Mouse (Mus musculus) CH12.LX (cell line): ENCODE results near the gene Sox21. TPM values are rescaled to one million over a fixed set of nuclear protein-coding genes. Genes with fewer than 3 reads are reported as not detected.
A peak's percentile ranks its signal among the peaks of the same experiment; 100 is the strongest.

ENCODE experiments used
- DNase-seq: peaks from one replicate; pipeline ENCODE4 v3.0.0-alpha.2; 2013; ENCODE audit errors: extremely low read depth
- H3K27ac ChIP-seq: 2 replicates; pipeline ENCODE4 v1.5.1; 2012; ENCODE audit warnings: low read depth, mild to moderate bottlenecking, control low read depth, moderate library complexity; ENCODE audit not compliant: insufficient read depth
- H3K27me3 ChIP-seq: replicated peaks from 2 replicates; pipeline ENCODE3; 2012; ENCODE audit warnings: inconsistent platforms
- H3K36me3 ChIP-seq, 2 experiments: replicated peaks in 1 of 2; 2 replicates each; pipeline versions ENCODE3 to v1.6.1; 2012; ENCODE audit warnings: inconsistent platforms in 1 of 2, low read length in 1 of 2, mild to moderate bottlenecking in 1 of 2, mixed read lengths in 1 of 2, moderate library complexity in 1 of 2; ENCODE audit not compliant: control insufficient read depth in 1 of 2, insufficient read depth in 1 of 2
- H3K4me1 ChIP-seq, 2 experiments: 2 replicates each; pipeline ENCODE4 v1.6.1; 2012; ENCODE audit warnings: inconsistent platforms in 1 of 2, moderate library complexity in 1 of 2; ENCODE audit not compliant: insufficient read depth in 2 of 2, control insufficient read depth in 1 of 2
- H3K4me2 ChIP-seq: 2 replicates; pipeline ENCODE4 v1.6.1; 2012; ENCODE audit warnings: low read depth, mild to moderate bottlenecking, control low read depth; ENCODE audit not compliant: poor library complexity, insufficient read depth, severe bottlenecking
- H3K4me3 ChIP-seq, 3 experiments: fragments of 150-350 bp in 1 of 3; sonication (generic) in 1 of 3; replicated peaks in 1 of 3; 2 replicates each; pipeline versions ENCODE3 to v1.5.1; 2011 to 2012; ENCODE audit warnings: low read depth in 2 of 3, low read length in 2 of 3, mild to moderate bottlenecking in 2 of 3, moderate library complexity in 2 of 3, control low read depth in 1 of 3, improper control_type of control experiment in 1 of 3, inconsistent platforms in 1 of 3, mixed read lengths in 1 of 3; ENCODE audit not compliant: poor library complexity in 1 of 3
- H3K79me2 ChIP-seq: replicated peaks from 2 replicates; pipeline ENCODE4 v1.6.1; 2012; ENCODE audit warnings: mild to moderate bottlenecking, moderate library complexity; ENCODE audit not compliant: control insufficient read depth, poor library complexity, insufficient read depth, severe bottlenecking; ENCODE audit errors: extremely low read depth
- H3K9ac ChIP-seq: 2 replicates; pipeline ENCODE4 v1.6.1; 2012; ENCODE audit warnings: low read depth, mild to moderate bottlenecking, control low read depth, moderate library complexity; ENCODE audit not compliant: insufficient read depth
- H3K9me3 ChIP-seq: replicated peaks from 2 replicates; pipeline ENCODE3; 2012; ENCODE audit warnings: low read length, inconsistent platforms, mixed read lengths
- CHD1 ChIP-seq: IDR thresholded peaks from 2 replicates; pipeline ENCODE4 v1.6.1; 2012; ENCODE audit warnings: low read depth, low read length, improper control_type of control experiment, inconsistent platforms
- CTCF ChIP-seq, 2 experiments: IDR thresholded peaks in 1 of 2; conservative IDR thresholded peaks in 1 of 2; 2 replicates each; pipeline ENCODE4 v1.5.1; 2011 to 2012; ENCODE audit warnings: low read depth in 2 of 2, low read length in 2 of 2, improper control_type of control experiment in 1 of 2, inconsistent platforms in 1 of 2, mild to moderate bottlenecking in 1 of 2, moderate library complexity in 1 of 2
- ELF1 ChIP-seq: IDR thresholded peaks from 2 replicates; pipeline ENCODE4 v1.6.1; 2014; ENCODE audit warnings: low read depth, mild to moderate bottlenecking, inconsistent platforms, low read length, improper control_type of control experiment
- EP300 ChIP-seq: IDR thresholded peaks from 2 replicates; pipeline ENCODE4 v1.6.1; 2011; ENCODE audit warnings: low read length, improper control_type of control experiment
- ETS1 ChIP-seq: conservative IDR thresholded peaks from 2 replicates; pipeline ENCODE4 v1.6.1; 2012; ENCODE audit warnings: low read depth, mild to moderate bottlenecking, inconsistent platforms, low read length, improper control_type of control experiment, moderate library complexity
- GABPA ChIP-seq: IDR thresholded peaks from 2 replicates; pipeline ENCODE4 v1.6.1; 2012; ENCODE audit warnings: low read depth, low read length, improper control_type of control experiment, inconsistent platforms; ENCODE audit not compliant: insufficient replicate concordance
- HCFC1 ChIP-seq: IDR thresholded peaks from 2 replicates; pipeline ENCODE4 v1.6.1; 2012; ENCODE audit warnings: low read depth, mild to moderate bottlenecking, inconsistent platforms, low read length, improper control_type of control experiment
- IRF4 ChIP-seq: IDR thresholded peaks from 2 replicates; pipeline ENCODE4 v1.6.1; 2014; ENCODE audit warnings: low read depth, mild to moderate bottlenecking, inconsistent platforms, low read length, improper control_type of control experiment
- JUND ChIP-seq: conservative IDR thresholded peaks from 2 replicates; pipeline ENCODE4 v1.6.1; 2011; ENCODE audit warnings: low read depth, low read length, improper control_type of control experiment
- KAT2A ChIP-seq: IDR thresholded peaks from 2 replicates; pipeline ENCODE4 v1.6.1; 2012; ENCODE audit warnings: low read length, improper control_type of control experiment, inconsistent platforms; ENCODE audit not compliant: insufficient replicate concordance
- MAFK ChIP-seq: IDR thresholded peaks from 2 replicates; pipeline ENCODE4 v1.6.1; 2011; ENCODE audit warnings: low read length, improper control_type of control experiment; ENCODE audit not compliant: insufficient replicate concordance
- MAX ChIP-seq: IDR thresholded peaks from 2 replicates; pipeline ENCODE4 v1.6.1; 2011; ENCODE audit warnings: low read length, improper control_type of control experiment
- MAZ ChIP-seq: IDR thresholded peaks from 2 replicates; pipeline ENCODE4 v1.6.1; 2012; ENCODE audit warnings: low read depth, mild to moderate bottlenecking, inconsistent platforms, low read length, improper control_type of control experiment, moderate library complexity
- MEF2A ChIP-seq: IDR thresholded peaks from 2 replicates; pipeline ENCODE4 v1.6.1; 2014; ENCODE audit warnings: low read depth, mild to moderate bottlenecking, inconsistent platforms, low read length, improper control_type of control experiment, borderline replicate concordance
- MXI1 ChIP-seq: IDR thresholded peaks from 2 replicates; pipeline ENCODE4 v1.6.1; 2011; ENCODE audit warnings: mild to moderate bottlenecking, low read depth, low read length, improper control_type of control experiment
- MYC ChIP-seq: IDR thresholded peaks from 2 replicates; pipeline ENCODE4 v1.6.1; 2011; ENCODE audit warnings: low read depth, mild to moderate bottlenecking, improper control_type of control experiment, low read length
- NELFE ChIP-seq: IDR thresholded peaks from 2 replicates; pipeline ENCODE4 v1.6.1; 2011; ENCODE audit warnings: low read depth, low read length, improper control_type of control experiment
- NRF1 ChIP-seq: IDR thresholded peaks from 2 replicates; pipeline ENCODE4 v1.6.1; 2014; ENCODE audit warnings: low read depth, mild to moderate bottlenecking, inconsistent platforms, low read length, improper control_type of control experiment, moderate library complexity
- PAX5 ChIP-seq: IDR thresholded peaks from 2 replicates; pipeline ENCODE4 v1.6.1; 2012; ENCODE audit warnings: low read length, inconsistent platforms, mixed read lengths
- POLR2A ChIP-seq: IDR thresholded peaks from 2 replicates; pipeline ENCODE4 v1.6.1; 2011; ENCODE audit warnings: low read depth, mild to moderate bottlenecking, improper control_type of control experiment, low read length
- POLR2AphosphoS2 ChIP-seq: IDR thresholded peaks from 2 replicates; pipeline ENCODE4 v1.6.1; 2011; ENCODE audit warnings: low read depth, low read length, improper control_type of control experiment
- RAD21 ChIP-seq: IDR thresholded peaks from 2 replicates; pipeline ENCODE4 v1.6.1; 2011; ENCODE audit warnings: low read depth, mild to moderate bottlenecking, low read length, improper control_type of control experiment, moderate library complexity
- RCOR1 ChIP-seq: conservative IDR thresholded peaks from 2 replicates; pipeline ENCODE4 v1.6.1; 2012; ENCODE audit warnings: low read depth, mild to moderate bottlenecking, inconsistent platforms, low read length, improper control_type of control experiment
- SIN3A ChIP-seq: IDR thresholded peaks from 2 replicates; pipeline ENCODE4 v1.6.1; 2012; ENCODE audit warnings: low read length, improper control_type of control experiment, inconsistent platforms
- TBP ChIP-seq: conservative IDR thresholded peaks from 2 replicates; pipeline ENCODE4 v1.6.1; 2011; ENCODE audit warnings: low read depth, low read length, improper control_type of control experiment
- TCF12 ChIP-seq: IDR thresholded peaks from 2 replicates; pipeline ENCODE4 v1.6.1; 2014; ENCODE audit warnings: low read depth, mild to moderate bottlenecking, inconsistent platforms, low read length, improper control_type of control experiment
- USF1 ChIP-seq: IDR thresholded peaks from 2 replicates; pipeline ENCODE4 v1.6.1; 2014; ENCODE audit warnings: low read depth, mild to moderate bottlenecking, inconsistent platforms, low read length, improper control_type of control experiment
- USF2 ChIP-seq: conservative IDR thresholded peaks from 2 replicates; pipeline ENCODE4 v1.6.1; 2011; ENCODE audit warnings: low read depth, low read length, improper control_type of control experiment
- ZC3H11A ChIP-seq: IDR thresholded peaks from 2 replicates; pipeline ENCODE4 v1.6.1; 2012; ENCODE audit warnings: low read depth, mild to moderate bottlenecking, inconsistent platforms, low read length, improper control_type of control experiment
- ZKSCAN1 ChIP-seq: IDR thresholded peaks from 2 replicates; pipeline ENCODE4 v1.6.1; 2012; ENCODE audit warnings: low read depth, inconsistent platforms, low read length, improper control_type of control experiment, borderline replicate concordance
- dilution Hi-C: fragments of 300-500 bp; cut with MboI; formaldehyde crosslinking; loops from 2 replicates; pipeline ENCODE4 v1.14.3; 2020; ENCODE audit warnings: low sequenced_read_pairs; ENCODE audit not compliant: extremely low pct_unique_long_range_greater_than_20kb, extremely low pct_ligation_motif_present
- in situ Hi-C: fragments of 300-500 bp; cut with MboI; formaldehyde crosslinking; loops from 3 replicates; pipeline ENCODE4 v1.14.3; 2019; ENCODE audit warnings: low sequenced_read_pairs, low pct_ligation_motif_present, low pct_unique_long_range_greater_than_20kb, mixed read lengths
- polyA plus RNA-seq: library from polyadenylated mRNA; unstranded; fragments of >175 nt; gene quantifications from 2 replicates; pipeline ENCODE4 v1.2.1, GENCODE M21; 2012; ENCODE audit warnings: low read depth; ENCODE audit not compliant: insufficient read length
- total RNA-seq, 2 experiments: library from RNA; depleted of rRNA; stranded (reverse); fragments of 300-350 nt in 1 of 2; fragments of >200 nt in 1 of 2; gene quantifications; 2 replicates each; pipeline ENCODE4 v1.2.3; 2012 to 2014

Sox21 gene
- total and polyA plus RNA-seq, 3 experiments, result not detected

- Histone ChIP-seq H3K4me3 (no peak overlapping the region), H3K4me1 (peaks cover 8 to 21% of the 10 kb centered on the region in 2 experiments), H3K36me3 (no peaks in the 10 kb centered on the region), H3K9ac (no peak overlapping the region), H3K27me3 (no peaks in the 10 kb centered on the region), H3K4me2 (no peak overlapping the region), H3K27ac (no peak overlapping the region), H3K9me3 (peaks cover 7% of the 10 kb centered on the region), H3K79me2 (no peaks in the 10 kb centered on the region)
- in situ Hi-C loops (no loop called here), dilution Hi-C loops (no loop called here)
- no peak for DNase-seq
- TF ChIP-seq ELF1, result no peak
- TF ChIP-seq CTCF (conservative IDR thresholded peaks at IDR 0.05 in 1 of 2, IDR thresholded peaks at IDR 0.05 in 1 of 2; ENCODE audit: low read depth in 2 of 2, low read length in 2 of 2), result no peak
- TF ChIP-seq MAFK, result no peak
- no peak for TF ChIP-seq USF2
- no peak for TF ChIP-seq TCF12
- TF ChIP-seq POLR2AphosphoS2, result no peak
- TF ChIP-seq RAD21, result no peak
- TF ChIP-seq MXI1, result no peak
- no peak for TF ChIP-seq CHD1
- no peak for TF ChIP-seq KAT2A
- TF ChIP-seq IRF4, result no peak
- no peak for TF ChIP-seq EP300
- no peak for TF ChIP-seq RCOR1
- TF ChIP-seq ETS1, result no peak
- no peak for TF ChIP-seq USF1
- no peak for TF ChIP-seq SIN3A
- no peak for TF ChIP-seq MAZ
- TF ChIP-seq MEF2A, result no peak
Measured at GRCm38 (mm10) chr14:118241416-118241815, 4.6 kb upstream of the Sox21 start.

DNA sequence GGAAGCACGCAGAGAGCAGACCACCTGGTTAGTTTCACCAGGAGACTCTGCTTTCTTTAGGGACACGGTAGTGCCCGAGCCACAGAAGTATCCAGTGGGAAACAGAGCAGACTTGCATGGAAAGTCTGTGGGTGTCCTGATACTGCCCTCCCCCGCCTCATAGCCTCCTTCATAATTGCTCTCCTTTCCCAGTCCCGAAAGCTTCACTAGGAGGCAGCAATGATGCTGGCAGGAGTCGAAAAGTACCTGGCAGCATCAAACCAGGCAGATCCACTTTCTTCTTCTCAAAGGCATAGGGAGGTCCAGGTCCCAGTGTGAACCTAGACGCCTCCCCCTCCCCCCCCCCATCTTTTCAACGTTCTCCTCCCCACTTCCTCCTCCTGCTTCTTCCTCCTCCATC lies 2.5 kb upstream of the Sox21 start:
- Histone ChIP-seq H3K9ac (no peak overlapping the region), H3K27ac (no peak overlapping the region), H3K4me1 (peaks cover 8 to 21% of the 10 kb centered on the region in 2 experiments), H3K4me2 (0 out of 2 replicates have a peak overlapping the region, but pooled peaks have one; percentile 16), H3K36me3 (no peaks in the 10 kb centered on the region), H3K27me3 (no peaks in the 10 kb centered on the region), H3K4me3 (no peak overlapping the region), H3K9me3 (peaks cover 24% of the 10 kb centered on the region), H3K79me2 (no peaks in the 10 kb centered on the region)
- in situ Hi-C loops (no loop called here), dilution Hi-C loops (no loop called here)
- TF ChIP-seq ELF1 (no peak), USF1 (no peak), ZC3H11A (no peak), HCFC1 (no peak), MYC (no peak), JUND (no peak), GABPA (no peak), IRF4 (no peak), NRF1 (no peak), TBP (no peak), USF2 (no peak), NELFE (no peak), POLR2A (no peak), CTCF (conservative IDR thresholded peaks at IDR 0.05 in 1 of 2, IDR thresholded peaks at IDR 0.05 in 1 of 2; ENCODE audit: low read depth in 2 of 2, low read length in 2 of 2) (no peak), PAX5 (no peak), ZKSCAN1 (no peak), MAX (no peak)
- DNase-seq, result no peak
